Mouse (Mus musculus): ENCODE data around the gene Nid1. TPM values are rescaled to one million over a fixed set of nuclear protein-coding genes. Genes with fewer than 3 reads are reported as not detected.
"Not testable (repeated sequence)": the region's sequence is repeated elsewhere in the genome, so short reads cannot be mapped to it uniquely, and the experiment has no call there.

Nid1 gene
- polyA plus RNA-seq, 1 experiment from 2014 or later: 44.8 TPM

GRCm38 (mm10) chr13:13446711-13447443 is 9.5 kb downstream of the Nid1 start:
- H3K27ac ChIP-seq (ENCODE audit: low read depth, low read length); DNase-seq (ENCODE audit: low spot score); H3K4me1 ChIP-seq (replicated peaks; ENCODE audit: control insufficient read depth, insufficient read depth, low read length); ATAC-seq (ENCODE audit: low FRiP score); H3K36me3 ChIP-seq (ENCODE audit: control insufficient read depth, insufficient read depth, low read length); H3K27me3 ChIP-seq (ENCODE audit: control insufficient read depth, insufficient read depth, low read length); H3K4me2 ChIP-seq (replicated peaks; ENCODE audit: low read depth, low read length); H3K9ac ChIP-seq (ENCODE audit: low read depth, low read length); H3K9me3 ChIP-seq (ENCODE audit: control insufficient read depth, low read length); H3K4me3 ChIP-seq (ENCODE audit: low read depth, low read length): not testable (repeated sequence)
- 61% methylated on average over 4 of the region's 4 CpGs for WGBS

GRCm38 (mm10) chr13:13449981-13450380 is 12.6 kb downstream of the Nid1 start:
- not testable (repeated sequence) for H3K4me1 ChIP-seq (replicated peaks; ENCODE audit: control insufficient read depth, insufficient read depth, low read length); H3K27ac ChIP-seq (ENCODE audit: low read depth, low read length); H3K9me3 ChIP-seq (ENCODE audit: control insufficient read depth, low read length); DNase-seq (ENCODE audit: low spot score); H3K27me3 ChIP-seq (ENCODE audit: control insufficient read depth, insufficient read depth, low read length); ATAC-seq (ENCODE audit: low FRiP score); H3K36me3 ChIP-seq (ENCODE audit: control insufficient read depth, insufficient read depth, low read length); H3K9ac ChIP-seq (ENCODE audit: low read depth, low read length); H3K4me2 ChIP-seq (replicated peaks; ENCODE audit: low read depth, low read length); H3K4me3 ChIP-seq (ENCODE audit: low read depth, low read length)
- 61% methylated on average over 12 of the region's 12 CpGs for WGBS

- H3K27me3 ChIP-seq (ENCODE audit: control insufficient read depth, insufficient read depth, low read length); ATAC-seq (ENCODE audit: low FRiP score); H3K4me2 ChIP-seq (replicated peaks; ENCODE audit: low read depth, low read length); DNase-seq (ENCODE audit: low spot score); H3K4me3 ChIP-seq (ENCODE audit: low read depth, low read length); H3K9me3 ChIP-seq (ENCODE audit: control insufficient read depth, low read length); H3K27ac ChIP-seq (ENCODE audit: low read depth, low read length); H3K36me3 ChIP-seq (ENCODE audit: control insufficient read depth, insufficient read depth, low read length); H3K9ac ChIP-seq (ENCODE audit: low read depth, low read length); H3K4me1 ChIP-seq (replicated peaks; ENCODE audit: control insufficient read depth, insufficient read depth, low read length): not testable (repeated sequence)
- WGBS: 41% methylated on average over 1 of the region's 1 CpGs
Observed at GRCm38 (mm10) chr13:13450931-13451330, 13.6 kb downstream of the Nid1 start.

- H3K9ac ChIP-seq (ENCODE audit: low read depth, low read length); H3K4me3 ChIP-seq (ENCODE audit: low read depth, low read length); H3K27ac ChIP-seq (ENCODE audit: low read depth, low read length); H3K9me3 ChIP-seq (ENCODE audit: control insufficient read depth, low read length); H3K27me3 ChIP-seq (ENCODE audit: control insufficient read depth, insufficient read depth, low read length); ATAC-seq (ENCODE audit: low FRiP score); H3K36me3 ChIP-seq (ENCODE audit: control insufficient read depth, insufficient read depth, low read length); H3K4me2 ChIP-seq (replicated peaks; ENCODE audit: low read depth, low read length); DNase-seq (ENCODE audit: low spot score); H3K4me1 ChIP-seq (replicated peaks; ENCODE audit: control insufficient read depth, insufficient read depth, low read length): not testable (repeated sequence)
- WGBS: 91% methylated on average over 6 of the region's 6 CpGs
Observed at GRCm38 (mm10) chr13:13453332-13453731, 16.0 kb downstream of the Nid1 start.

- WGBS: 93% methylated on average over 7 of the region's 7 CpGs
- not testable (repeated sequence) for ATAC-seq (ENCODE audit: low FRiP score); H3K9me3 ChIP-seq (ENCODE audit: control insufficient read depth, low read length); H3K36me3 ChIP-seq (ENCODE audit: control insufficient read depth, insufficient read depth, low read length); H3K4me3 ChIP-seq (ENCODE audit: low read depth, low read length); H3K4me2 ChIP-seq (replicated peaks; ENCODE audit: low read depth, low read length); H3K4me1 ChIP-seq (replicated peaks; ENCODE audit: control insufficient read depth, insufficient read depth, low read length); H3K9ac ChIP-seq (ENCODE audit: low read depth, low read length); DNase-seq (ENCODE audit: low spot score); H3K27ac ChIP-seq (ENCODE audit: low read depth, low read length); H3K27me3 ChIP-seq (ENCODE audit: control insufficient read depth, insufficient read depth, low read length)
Observed at GRCm38 (mm10) chr13:13454249-13454648, 16.9 kb downstream of the Nid1 start.

GRCm38 (mm10) chr13:13455632-13456492 is 18.5 kb downstream of the Nid1 start:
- not testable (repeated sequence) for H3K9ac ChIP-seq (ENCODE audit: low read depth, low read length); ATAC-seq (ENCODE audit: low FRiP score); H3K4me3 ChIP-seq (ENCODE audit: low read depth, low read length); H3K4me1 ChIP-seq (replicated peaks; ENCODE audit: control insufficient read depth, insufficient read depth, low read length); H3K4me2 ChIP-seq (replicated peaks; ENCODE audit: low read depth, low read length); H3K27me3 ChIP-seq (ENCODE audit: control insufficient read depth, insufficient read depth, low read length); H3K36me3 ChIP-seq (ENCODE audit: control insufficient read depth, insufficient read depth, low read length); DNase-seq (ENCODE audit: low spot score); H3K27ac ChIP-seq (ENCODE audit: low read depth, low read length); H3K9me3 ChIP-seq (ENCODE audit: control insufficient read depth, low read length)
- 51% methylated on average over 7 of the region's 9 CpGs for WGBS

- ATAC-seq (ENCODE audit: low FRiP score) (no peak), DNase-seq (ENCODE audit: low spot score) (no peak)
- no peak overlapping the region for H3K9ac ChIP-seq (ENCODE audit: low read depth, low read length)
- H3K27me3 ChIP-seq (ENCODE audit: control insufficient read depth, insufficient read depth, low read length): no peaks in the 10 kb centered on the region
- no peak overlapping the region for H3K4me3 ChIP-seq (ENCODE audit: low read depth, low read length)
- no peak overlapping the region for H3K27ac ChIP-seq (ENCODE audit: low read depth, low read length)
- no peaks in the 10 kb centered on the region for H3K36me3 ChIP-seq (ENCODE audit: control insufficient read depth, insufficient read depth, low read length)
- no peak overlapping the region for H3K4me2 ChIP-seq (replicated peaks; ENCODE audit: low read depth, low read length)
- WGBS: 84% methylated on average over 4 of the region's 4 CpGs
- H3K4me1 ChIP-seq (replicated peaks; ENCODE audit: control insufficient read depth, insufficient read depth, low read length): no peaks in the 10 kb centered on the region
- H3K9me3 ChIP-seq (ENCODE audit: control insufficient read depth, low read length): no peaks in the 10 kb centered on the region
Observed at GRCm38 (mm10) chr13:13458138-13458737, 20.9 kb downstream of the Nid1 start.

GRCm38 (mm10) chr13:13460521-13461138 is 23.3 kb downstream of the Nid1 start:
- Histone ChIP-seq H3K4me3 (ENCODE audit: low read depth, low read length) (no peak overlapping the region), H3K27ac (ENCODE audit: low read depth, low read length) (no peak overlapping the region), H3K4me1 (replicated peaks; ENCODE audit: control insufficient read depth, insufficient read depth, low read length) (no peaks in the 10 kb centered on the region), H3K27me3 (ENCODE audit: control insufficient read depth, insufficient read depth, low read length) (no peaks in the 10 kb centered on the region), H3K9ac (ENCODE audit: low read depth, low read length) (no peak overlapping the region), H3K4me2 (replicated peaks; ENCODE audit: low read depth, low read length) (no peak overlapping the region), H3K36me3 (ENCODE audit: control insufficient read depth, insufficient read depth, low read length) (no peaks in the 10 kb centered on the region), H3K9me3 (ENCODE audit: control insufficient read depth, low read length) (no peaks in the 10 kb centered on the region)
- DNase-seq (ENCODE audit: low spot score): no peak
- no peak; the same call in 1 of the 2 replicates for ATAC-seq (ENCODE audit: low FRiP score)
- 84% methylated on average over 2 of the region's 2 CpGs for WGBS

All from hindbrain, embryonic 11.5 days (tissue).